Mouse (Mus musculus): ENCODE measurements around the gene Pex7.
A peak's percentile ranks its signal among the peaks of the same experiment; 100 is the strongest.

Pex7 gene

GRCm38 (mm10) chr10:19879161-19879560 is 28.3 kb downstream of the Pex7 start:
- no peak for DNase-seq (ENCODE audit: low spot score in 2 of 2)

- no peak for DNase-seq (ENCODE audit: low spot score in 2 of 2)
Measured at GRCm38 (mm10) chr10:19877679-19878078, 29.8 kb downstream of the Pex7 start.

DNA sequence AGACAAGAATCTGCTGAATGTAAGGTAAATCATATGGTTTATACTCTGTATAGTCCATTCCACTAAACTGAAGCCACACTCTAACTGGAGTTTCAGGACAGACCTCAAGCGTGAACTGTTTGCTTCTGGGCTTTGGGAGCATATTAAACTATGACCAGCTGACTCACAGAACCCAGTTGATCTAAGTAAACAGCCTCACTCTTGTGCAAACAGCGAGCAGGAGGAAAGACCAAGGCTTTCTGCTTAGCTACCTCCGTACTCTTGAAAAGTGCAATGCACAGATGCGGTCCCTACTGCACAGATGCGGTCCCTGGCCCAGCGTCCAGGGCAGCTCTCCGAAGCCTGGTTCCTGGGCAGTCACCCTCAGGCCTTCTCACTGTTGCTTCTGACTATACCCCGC is 30.2 kb downstream of the Pex7 start:
- no peak for DNase-seq (ENCODE audit: low spot score in 2 of 2)

- DNase-seq (ENCODE audit: low spot score in 2 of 2): no peak
Measured at GRCm38 (mm10) chr10:19876669-19877068, 30.8 kb downstream of the Pex7 start.

GRCm38 (mm10) chr10:19875346-19875745 is 32.1 kb downstream of the Pex7 start:
- no peak for DNase-seq (ENCODE audit: low spot score in 2 of 2)

DNA sequence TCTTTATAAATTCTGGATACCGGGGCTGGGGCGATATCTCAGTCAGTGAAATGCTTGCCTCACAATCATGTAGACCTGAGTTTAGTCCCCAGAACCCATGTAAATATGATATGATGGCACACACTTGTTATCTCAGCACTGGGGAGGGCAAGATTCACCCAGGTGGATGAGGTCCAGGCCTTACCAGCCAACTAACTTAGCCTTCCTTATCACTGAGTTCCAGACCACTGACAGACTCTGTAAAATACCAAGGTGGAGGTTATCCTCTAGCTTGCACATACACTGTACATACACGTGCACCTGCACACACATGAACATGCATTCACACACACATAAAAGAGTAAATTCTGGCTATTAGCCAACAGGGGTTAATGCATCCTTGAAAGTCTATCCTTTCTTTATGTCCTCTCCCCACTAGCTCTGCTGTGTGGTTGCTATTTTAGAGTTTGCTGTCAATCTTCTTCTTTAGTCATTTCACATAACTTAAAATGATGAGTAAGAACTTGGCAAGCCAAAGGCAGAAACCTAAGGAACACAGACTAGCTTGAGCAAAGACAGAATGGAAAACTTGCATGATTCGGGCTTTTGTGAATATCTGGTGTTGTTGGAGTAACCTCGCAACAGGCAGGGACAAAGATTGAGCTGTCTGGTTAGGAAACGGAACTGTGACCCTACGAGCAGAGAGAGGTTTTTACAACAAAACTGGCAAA is 51.7 kb downstream of the Pex7 start:
- DNase-seq (ENCODE audit: low spot score in 2 of 2): no peak

- DNase-seq (ENCODE audit: low spot score in 2 of 2): no peak
Measured at GRCm38 (mm10) chr10:19853609-19854008, 53.9 kb downstream of the Pex7 start.

- DNase-seq (ENCODE audit: low spot score in 2 of 2): peak; percentile 17 to 21
Measured at GRCm38 (mm10) chr10:19852776-19853175, 54.7 kb downstream of the Pex7 start.

DNA sequence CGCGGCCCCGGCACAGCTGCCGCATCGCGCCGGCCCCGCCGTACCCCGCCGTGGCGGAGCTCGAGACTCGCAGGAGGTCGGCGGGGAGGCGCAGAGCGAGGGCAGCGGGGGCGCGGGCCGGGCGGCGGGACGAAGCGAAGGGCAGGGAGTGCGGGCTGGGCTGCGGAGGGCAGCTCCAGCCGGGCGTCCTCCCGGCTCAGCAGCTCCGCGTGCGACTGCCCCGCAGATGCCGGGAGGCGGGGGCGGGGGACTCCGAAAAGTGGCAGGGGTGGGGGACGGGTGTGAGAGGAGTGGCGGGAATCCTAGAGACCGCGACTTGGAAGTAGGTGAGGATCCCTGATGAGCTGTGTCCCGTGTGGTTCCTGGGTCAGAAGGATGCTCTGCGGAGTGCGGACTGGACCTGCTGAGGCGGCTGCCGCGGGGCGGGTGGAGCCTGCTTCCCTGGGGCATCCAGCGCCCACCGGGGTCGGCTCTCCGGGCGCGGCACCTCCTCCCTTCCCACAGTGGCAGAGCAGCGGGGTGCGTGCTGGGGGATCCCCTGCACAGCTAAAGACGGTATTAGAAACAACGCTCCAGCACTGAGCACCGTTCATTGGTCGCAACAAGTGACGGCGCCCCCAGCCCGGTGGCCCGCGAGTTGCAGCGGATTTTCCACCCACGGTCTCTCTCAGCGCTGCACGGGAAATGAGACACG is 56.3 kb downstream of the Pex7 start, which contains the start of gene Slc35d3:
Gene Slc35d3, minus strand, starts transcription at position 462 of the 694 bp plus-strand sequence.
- DNase-seq (ENCODE audit: low spot score in 2 of 2): peak; percentile 28 to 35

DNA sequence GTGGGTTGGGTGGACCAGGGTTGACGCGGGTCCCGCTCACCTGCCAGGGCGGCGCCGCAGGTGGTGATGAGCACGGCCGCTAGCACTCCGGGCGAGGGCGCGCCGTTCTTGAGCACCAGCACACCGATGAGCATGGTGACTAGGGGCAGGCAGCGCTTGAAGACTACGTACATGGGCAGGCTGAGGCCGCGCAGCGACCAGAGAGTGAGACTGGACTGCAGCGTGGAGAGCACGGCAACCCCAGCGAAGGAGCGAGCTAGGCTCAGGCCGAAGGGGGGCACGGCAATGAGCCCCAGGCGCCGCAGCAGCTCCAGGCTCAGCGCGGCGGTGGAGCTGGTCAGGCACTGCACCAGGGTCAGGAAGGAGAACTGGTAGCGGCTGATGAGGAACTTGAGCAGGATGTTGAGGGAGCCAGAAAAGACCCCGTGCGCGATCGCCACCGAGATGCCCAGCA is 56.9 kb downstream of the Pex7 start:
- no peak for DNase-seq (ENCODE audit: low spot score in 2 of 2)

GRCm38 (mm10) chr10:19849771-19850365 is 57.6 kb downstream of the Pex7 start:
- peak in 1 of 2 experiments; percentile 11 for DNase-seq (ENCODE audit: low spot score in 2 of 2)

- DNase-seq (ENCODE audit: low spot score in 2 of 2): no peak
Measured at GRCm38 (mm10) chr10:19848928-19849770, 58.3 kb downstream of the Pex7 start.

GRCm38 (mm10) chr10:19839836-19840235 is 67.7 kb downstream of the Pex7 start:
- DNase-seq (ENCODE audit: low spot score in 2 of 2): no peak

- DNase-seq (ENCODE audit: low spot score in 2 of 2): no peak
Measured at GRCm38 (mm10) chr10:19835887-19836710, 71.4 kb downstream of the Pex7 start.

DNA sequence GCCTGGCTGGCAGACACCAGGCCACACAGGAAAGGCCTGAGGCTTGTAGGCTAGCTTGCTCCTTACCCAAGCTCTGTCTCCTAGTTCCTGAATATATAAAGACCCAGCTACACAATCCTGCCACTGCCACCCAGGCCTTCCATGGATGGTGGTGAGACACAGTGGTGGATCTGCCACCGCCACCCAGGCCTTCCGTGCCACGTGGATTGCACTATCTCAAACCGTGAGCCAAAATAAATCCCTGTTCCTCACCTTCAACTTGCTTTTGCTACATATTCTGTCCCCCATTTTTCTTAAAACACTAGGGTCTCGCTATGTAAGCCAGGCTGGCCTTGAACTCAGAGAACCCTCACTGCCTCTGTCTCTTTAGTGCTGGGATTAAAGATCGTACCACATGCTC is 73.3 kb downstream of the Pex7 start:
- DNase-seq (ENCODE audit: low spot score in 2 of 2): no peak

DNA sequence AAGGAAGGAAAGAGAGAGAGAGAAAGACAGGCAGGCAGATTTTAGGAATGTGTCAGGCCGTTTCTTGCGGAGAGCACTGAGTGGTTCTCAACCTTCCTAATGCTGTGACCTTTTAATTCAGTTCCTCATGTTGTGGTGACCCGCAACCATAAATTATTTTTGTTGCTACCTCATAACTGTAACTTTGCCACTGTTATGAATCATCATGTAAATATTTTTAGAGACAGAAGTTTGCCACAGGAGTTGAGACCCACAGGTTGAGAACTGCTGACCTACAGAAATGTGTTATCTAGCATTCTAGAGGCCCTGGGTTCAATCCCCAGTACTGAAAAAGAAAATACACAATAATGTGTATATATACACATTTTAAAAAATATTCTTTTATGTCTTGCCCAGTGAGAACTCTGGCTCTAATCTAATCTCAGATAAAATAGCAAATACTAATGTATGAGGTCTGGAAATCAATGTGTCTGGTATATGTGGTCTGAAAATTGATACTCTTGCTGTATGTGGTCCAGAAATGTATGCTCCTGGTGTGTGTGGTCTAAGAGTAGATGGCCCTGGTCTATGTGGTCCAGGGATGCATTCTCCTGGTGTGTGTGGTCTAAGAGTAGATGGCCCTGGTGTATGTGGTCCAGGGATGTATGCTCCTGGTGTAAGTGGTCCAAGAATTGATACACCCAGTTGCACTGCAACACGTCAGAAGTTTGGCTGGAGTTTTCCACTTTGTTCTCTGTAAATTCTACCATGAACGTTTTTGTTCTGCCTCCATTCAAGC is 76.2 kb downstream of the Pex7 start:
- DNase-seq (ENCODE audit: low spot score in 2 of 2): no peak

DNA sequence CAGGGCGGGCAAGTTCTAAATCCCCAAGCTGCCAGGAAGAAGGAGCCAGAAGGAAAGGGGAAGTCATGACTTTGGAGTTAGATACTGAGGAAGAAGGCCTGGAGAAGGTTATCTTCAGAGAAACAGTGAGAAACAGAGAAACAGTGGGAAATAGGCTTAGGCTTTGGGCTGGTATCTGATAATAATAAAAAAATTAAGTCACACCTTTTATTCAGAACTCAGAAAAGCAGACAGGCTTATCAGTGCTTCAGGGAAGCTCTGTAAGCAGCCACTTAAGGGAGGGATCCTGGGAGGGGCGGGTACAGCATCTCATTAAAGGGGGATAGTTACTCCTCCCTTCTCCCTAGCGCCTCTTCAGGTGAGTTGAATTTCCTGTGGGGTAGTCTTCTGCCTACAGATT is 86.5 kb downstream of the Pex7 start:
- no peak for DNase-seq (ENCODE audit: low spot score in 2 of 2)

DNA sequence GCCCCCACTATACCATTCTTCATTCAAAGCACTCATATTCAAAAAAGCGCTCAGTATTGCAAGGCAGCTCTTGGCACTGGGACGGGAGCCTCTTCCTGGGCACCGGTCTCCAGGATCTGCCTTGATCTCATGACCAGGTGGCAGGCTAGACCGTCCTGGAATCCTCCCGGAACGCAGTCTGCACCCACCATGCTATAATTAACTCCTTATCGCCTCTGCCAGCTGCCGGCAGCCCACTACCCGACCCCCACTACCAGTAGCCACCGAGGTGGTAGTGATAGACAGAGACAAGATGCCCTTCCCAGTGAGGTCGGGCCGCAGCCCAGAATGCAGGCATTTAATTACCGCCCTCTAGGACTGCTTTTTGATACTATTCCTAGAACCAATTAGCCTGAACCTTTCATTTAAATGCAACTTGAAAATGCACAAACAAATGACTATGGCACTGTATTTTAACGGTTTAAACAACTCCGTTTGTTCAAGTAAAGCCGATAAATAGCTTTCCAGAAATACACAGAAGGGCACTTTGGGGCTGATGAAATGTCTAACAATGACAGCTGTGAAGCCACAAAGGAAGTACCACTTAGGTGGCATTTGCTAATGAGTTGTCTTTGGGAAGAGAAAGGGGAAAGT is 88.7 kb downstream of the Pex7 start:
- no peak for DNase-seq (ENCODE audit: low spot score in 2 of 2)

DNA sequence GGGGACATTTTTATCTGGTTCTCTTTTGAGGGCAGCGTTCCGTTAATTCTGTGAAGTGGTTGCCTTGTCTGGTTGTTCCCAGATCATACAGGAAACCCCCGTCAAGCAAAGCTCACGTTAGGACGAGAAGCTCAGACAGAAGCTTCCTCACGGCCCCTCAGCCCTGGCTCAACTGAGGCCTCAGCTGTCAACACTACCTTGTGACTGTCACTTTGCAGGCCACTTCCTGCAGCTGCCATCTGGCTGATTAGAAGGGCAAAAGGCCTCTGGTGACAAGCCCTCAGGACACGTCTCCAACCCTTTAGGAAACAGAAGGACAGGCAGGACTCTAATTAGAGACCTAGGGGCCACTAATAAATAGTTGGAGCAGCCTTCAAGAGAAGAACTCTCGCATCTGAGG is 92.1 kb downstream of the Pex7 start:
- no peak for DNase-seq (ENCODE audit: low spot score in 2 of 2)
